Mouse (Mus musculus): ENCODE data around the gene Spindoc.

DNA sequence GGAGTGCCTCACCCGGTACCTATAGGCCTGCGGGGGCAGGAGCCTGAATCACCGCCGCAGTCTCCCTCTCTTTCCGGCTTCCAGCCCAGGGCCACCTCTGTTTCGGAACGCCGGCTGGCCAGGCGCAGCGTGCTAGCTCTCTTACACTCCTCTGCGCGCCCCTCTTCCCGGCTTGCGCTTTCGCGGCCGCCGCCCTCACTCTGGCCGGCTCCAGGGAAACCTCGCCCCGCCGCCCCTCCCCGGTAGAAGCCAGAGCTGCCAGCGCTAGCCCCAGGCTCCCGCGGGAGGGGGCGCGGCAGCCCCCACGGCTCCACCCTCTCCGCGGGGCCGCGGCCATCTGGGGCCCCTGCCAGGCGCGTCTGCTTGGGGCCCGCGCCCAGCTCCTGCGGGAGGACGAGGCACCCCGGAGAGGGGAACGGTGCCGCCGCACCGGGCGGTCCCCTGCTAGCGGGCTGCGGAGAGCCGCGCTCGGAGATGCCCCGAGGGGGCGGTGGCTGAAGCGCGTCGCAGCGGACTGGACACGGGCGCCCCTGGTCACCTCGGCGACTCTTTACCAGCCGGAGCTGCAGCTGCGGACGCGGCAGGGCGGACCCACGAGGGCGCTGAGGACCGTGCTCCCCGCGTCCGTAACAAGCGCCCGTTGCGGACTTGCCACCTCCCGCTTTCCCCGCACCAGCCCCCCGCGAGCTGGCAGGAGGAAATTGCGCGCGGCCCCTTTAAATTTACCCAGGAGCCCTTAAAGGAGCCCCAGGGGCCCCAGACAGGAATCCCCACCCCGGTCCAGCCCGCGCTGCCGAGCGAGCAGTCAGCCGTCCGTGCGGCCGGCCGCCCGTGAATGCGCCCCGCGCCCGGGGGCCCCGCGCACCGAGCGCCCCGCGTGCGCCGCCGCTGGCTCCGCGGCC lies 34.3 kb upstream of the Spindoc start, which contains the start of gene 2700081O15Rik:
- TF ChIP-seq GATA1 (IDR thresholded peaks at IDR 0.05; ENCODE audit: low read length), result no peak
- TF ChIP-seq TAL1 (IDR thresholded peaks at IDR 0.05; ENCODE audit: low read length), result no peak
